Mouse (Mus musculus) thymus, adult 2 months (tissue): ENCODE results near the gene Serpina1d. TPM values are rescaled to one million over a fixed set of nuclear protein-coding genes. Genes with fewer than 3 reads are reported as not detected.
"Not testable (repeated sequence)": the region's sequence is repeated elsewhere in the genome, so short reads cannot be mapped to it uniquely, and the experiment has no call there.

Experiments used
- DNase-seq: peaks from one replicate; pipeline ENCODE4 v3.0.0; 2021
- H3K27ac ChIP-seq: fragments of 200-500 bp; 2 replicates; pipeline ENCODE4 v1.5.1; 2012; ENCODE audit warnings: low read length, control low read depth; ENCODE audit not compliant: control insufficient read depth, insufficient read depth
- H3K27me3 ChIP-seq: fragments of 200-500 bp; 2 replicates; pipeline ENCODE4 v1.6.1; 2012; ENCODE audit warnings: mild to moderate bottlenecking, low read length, moderate library complexity, mixed read lengths; ENCODE audit not compliant: control insufficient read depth, insufficient read depth
- H3K36me3 ChIP-seq: fragments of 200-500 bp; 2 replicates; pipeline ENCODE4 v1.6.1; 2012; ENCODE audit warnings: mild to moderate bottlenecking, low read length, moderate library complexity; ENCODE audit not compliant: control insufficient read depth, insufficient read depth
- H3K4me1 ChIP-seq: fragments of 200-500 bp; replicated peaks from 2 replicates; pipeline ENCODE4 v1.6.1; 2012; ENCODE audit warnings: low read length; ENCODE audit not compliant: control insufficient read depth, insufficient read depth
- H3K4me3 ChIP-seq: fragments of 200-500 bp; 2 replicates; pipeline ENCODE4 v1.5.1; 2012; ENCODE audit warnings: mild to moderate bottlenecking, low read length, control low read depth, moderate library complexity; ENCODE audit not compliant: control insufficient read depth, insufficient read depth
- WGBS: fragments of 180-500 bp; shearing (Covaris S2); methylation state at CpG from one replicate; pipeline ENCODE4 v1.1.7; 2018; 5-methylcytosine and 5-hydroxymethylcytosine counted together
- polyA plus RNA-seq: library from polyadenylated mRNA; depleted of rRNA; stranded (reverse); fragments of >200 nt; gene quantifications from 2 replicates; pipeline ENCODE4 v1.2.3, GENCODE M21; 2012; rRNA removed

Gene Serpina1d
- 0.13 and 10.8 TPM in 2 replicates for polyA plus RNA-seq

DNA sequence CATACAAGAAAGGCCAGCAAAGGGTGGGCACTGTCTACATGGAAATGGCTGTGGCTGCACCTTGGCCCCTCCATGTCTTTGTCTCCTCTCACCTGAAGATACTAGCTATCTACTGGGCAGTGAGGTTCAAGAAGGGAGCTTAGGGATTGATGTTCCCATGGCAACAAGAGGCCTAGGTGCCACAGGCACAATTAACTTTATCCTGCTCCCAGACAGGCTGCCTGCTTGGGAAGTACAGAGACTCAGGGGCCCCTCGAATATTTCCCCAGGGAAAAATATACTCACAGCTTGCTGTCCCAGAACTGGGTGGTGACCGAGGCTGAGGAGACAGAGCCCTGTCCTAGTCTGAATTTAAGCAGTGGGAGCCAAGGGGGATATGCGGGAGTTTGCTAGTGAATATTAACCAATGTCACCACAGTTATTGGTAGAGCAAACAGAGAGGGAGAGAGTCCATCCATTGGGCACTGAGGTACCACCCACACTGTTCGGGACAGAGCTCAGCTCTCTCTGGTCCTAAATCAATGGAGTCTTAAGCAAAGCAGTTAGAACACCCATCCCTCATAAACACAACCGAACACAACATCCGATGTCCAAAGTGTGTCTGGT lies at the start of gene Serpina1d:
TSS of gene Serpina1d (minus strand) at position 347 of the 606 bp plus-strand sequence.
- not testable (repeated sequence) for H3K4me1 ChIP-seq, H3K27me3 ChIP-seq, H3K36me3 ChIP-seq, DNase-seq, H3K27ac ChIP-seq, H3K4me3 ChIP-seq
- 91% methylated on average over 6 of the region's 6 CpGs for WGBS

DNA sequence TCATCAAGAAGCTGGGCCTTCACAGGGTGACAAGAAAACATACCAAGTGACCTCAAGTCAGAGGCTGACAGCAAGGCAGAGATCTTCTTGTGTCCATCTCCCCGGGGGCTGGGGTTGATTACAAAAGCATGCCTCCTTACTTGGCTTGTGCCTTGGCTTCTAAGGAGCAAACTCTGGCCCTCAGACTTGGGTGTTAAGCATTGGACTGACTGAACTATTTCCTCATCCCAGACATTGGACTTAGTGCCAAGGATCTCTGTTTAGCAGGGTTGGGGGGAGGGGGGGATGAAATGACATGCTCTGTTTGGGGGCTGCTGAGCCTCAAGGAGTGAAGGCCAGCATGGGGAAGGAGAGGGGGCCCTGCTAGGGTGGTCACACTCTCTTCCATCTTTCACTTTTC lies 2.8 kb downstream of the Serpina1d start:
- WGBS, result 93% methylated on average over 1 of the region's 1 CpGs
- H3K4me1 ChIP-seq, DNase-seq, H3K36me3 ChIP-seq, H3K27ac ChIP-seq, H3K27me3 ChIP-seq, H3K4me3 ChIP-seq: not testable (repeated sequence)

DNA sequence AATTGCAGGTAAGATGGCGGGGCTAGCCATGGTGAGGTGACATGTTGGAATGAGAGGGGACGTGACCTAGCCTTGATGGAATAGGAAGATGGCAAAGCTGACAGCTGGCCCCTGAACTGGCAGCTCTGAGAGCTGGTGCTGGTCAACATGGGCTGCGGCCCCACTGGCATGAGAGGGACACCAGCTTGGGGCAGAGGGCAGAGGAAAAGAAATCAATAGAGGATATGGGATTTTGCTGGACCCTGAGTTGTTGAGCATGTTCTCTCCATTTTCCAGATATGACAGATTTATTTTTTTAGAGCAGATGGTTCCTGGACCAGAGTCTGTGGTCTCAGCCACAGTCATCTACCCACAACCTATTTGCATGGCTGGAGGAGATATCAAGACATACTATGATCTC lies 10.3 kb downstream of the Serpina1d start:
- not testable (repeated sequence) for H3K27ac ChIP-seq, H3K27me3 ChIP-seq, H3K36me3 ChIP-seq, H3K4me1 ChIP-seq, H3K4me3 ChIP-seq, DNase-seq
- WGBS, result 79% methylated on average over 3 of the region's 3 CpGs

DNA sequence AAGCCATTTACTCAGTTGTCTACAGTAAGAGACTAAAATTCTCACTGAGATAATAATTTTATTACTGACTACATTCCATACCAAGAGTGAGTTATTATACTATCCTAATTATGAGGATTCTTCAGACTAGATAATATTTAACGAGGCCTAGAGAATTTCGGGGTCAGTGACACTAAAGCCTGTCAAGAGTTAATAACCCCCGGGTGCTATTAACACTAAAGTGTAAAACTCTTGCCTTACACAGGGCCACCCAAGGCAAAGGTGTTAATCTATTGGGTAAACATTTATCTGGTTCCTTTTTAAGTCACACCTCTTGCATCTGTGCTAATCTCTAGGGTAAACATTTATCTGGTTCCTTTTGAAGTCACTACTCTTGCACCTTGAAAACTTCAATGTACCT lies 13.1 kb downstream of the Serpina1d start:
- 91% methylated on average over 3 of the region's 3 CpGs for WGBS
- H3K27me3 ChIP-seq, H3K27ac ChIP-seq, H3K4me3 ChIP-seq, H3K4me1 ChIP-seq, DNase-seq, H3K36me3 ChIP-seq: not testable (repeated sequence)

DNA sequence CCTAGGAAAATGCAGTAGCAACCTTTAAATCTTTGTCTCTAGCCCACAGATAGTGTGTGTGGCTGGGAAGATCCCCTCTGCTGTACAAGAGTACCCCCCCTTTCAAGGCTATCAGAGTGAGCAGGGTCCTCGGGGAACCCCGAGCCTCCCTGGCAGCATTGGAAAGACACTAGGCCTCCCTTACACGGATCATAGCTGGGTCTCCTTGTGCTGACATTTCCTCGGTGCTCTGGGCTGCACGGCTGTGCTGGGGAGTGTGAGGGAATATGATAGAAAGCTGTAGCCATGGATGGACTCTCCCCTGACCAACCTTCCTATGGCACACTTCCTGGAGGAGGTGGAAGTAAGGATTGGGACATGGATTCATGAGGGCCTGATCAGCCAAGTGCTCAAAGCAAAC lies 27.4 kb downstream of the Serpina1d start:
- H3K27ac ChIP-seq, DNase-seq, H3K4me3 ChIP-seq, H3K27me3 ChIP-seq, H3K4me1 ChIP-seq, H3K36me3 ChIP-seq: not testable (repeated sequence)
- 86% methylated on average over 5 of the region's 5 CpGs for WGBS

DNA sequence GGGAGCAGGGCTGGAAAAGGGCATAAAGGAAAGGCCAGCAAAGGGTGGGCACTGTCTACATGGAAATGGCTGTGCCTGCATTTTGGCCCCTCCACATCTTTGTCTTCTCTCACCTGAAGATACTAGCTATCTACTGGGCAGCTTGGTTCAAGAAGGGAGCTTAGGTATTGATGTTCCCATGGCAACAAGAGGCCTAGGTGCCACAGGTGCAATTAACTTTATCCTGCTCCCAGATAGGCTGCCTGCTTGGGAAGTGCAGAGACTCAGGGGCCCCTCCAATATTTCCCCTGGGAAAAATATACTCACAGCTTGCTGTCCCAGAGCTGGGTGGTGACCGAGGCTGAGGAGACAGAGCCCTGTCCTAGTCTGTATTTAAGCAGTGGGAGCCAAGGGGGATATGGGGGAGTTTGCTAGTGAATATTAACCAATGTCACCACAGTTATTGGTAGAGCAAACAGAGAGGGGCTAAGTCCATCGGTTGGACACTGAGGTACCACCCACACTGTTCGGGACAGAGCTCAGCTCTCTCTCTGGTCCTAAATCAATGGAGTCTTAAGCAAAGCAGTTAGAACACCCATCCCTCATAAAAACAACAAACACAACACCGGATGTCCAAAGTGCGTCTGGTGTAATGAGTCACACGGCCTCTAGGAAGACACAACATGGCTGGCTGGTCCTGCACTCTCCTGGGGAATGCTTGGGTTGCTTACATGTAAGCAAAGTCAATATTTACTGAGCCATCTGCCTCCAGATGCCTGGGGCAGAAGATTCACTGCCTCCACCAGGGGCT lies 35.4 kb downstream of the Serpina1d start:
- H3K4me3 ChIP-seq, H3K27me3 ChIP-seq, DNase-seq, H3K36me3 ChIP-seq, H3K4me1 ChIP-seq, H3K27ac ChIP-seq: not testable (repeated sequence)
- 89% methylated on average over 6 of the region's 6 CpGs for WGBS

DNA sequence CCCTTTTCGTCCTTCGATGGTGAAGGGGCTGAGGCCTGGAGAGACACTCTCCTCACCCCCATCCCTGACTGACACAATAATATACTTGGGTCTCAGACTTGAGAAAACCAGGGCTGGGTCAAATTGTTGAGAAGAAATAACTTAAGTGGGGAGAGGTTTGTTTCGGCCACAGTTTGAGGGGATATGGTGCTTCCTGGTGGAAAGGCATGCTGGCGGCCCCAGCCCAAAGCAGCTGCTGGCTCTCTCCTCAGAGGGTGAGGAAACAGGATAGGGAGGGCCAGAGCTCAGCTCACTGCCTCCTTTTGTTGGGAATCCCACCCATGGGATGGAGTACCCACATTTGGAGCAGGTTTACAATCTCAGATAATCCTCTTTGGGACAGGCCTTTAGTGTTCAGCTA lies 37.8 kb downstream of the Serpina1d start:
- H3K36me3 ChIP-seq, H3K4me1 ChIP-seq, H3K27ac ChIP-seq, DNase-seq, H3K4me3 ChIP-seq, H3K27me3 ChIP-seq: not testable (repeated sequence)
- 95% methylated on average over 4 of the region's 4 CpGs for WGBS

DNA sequence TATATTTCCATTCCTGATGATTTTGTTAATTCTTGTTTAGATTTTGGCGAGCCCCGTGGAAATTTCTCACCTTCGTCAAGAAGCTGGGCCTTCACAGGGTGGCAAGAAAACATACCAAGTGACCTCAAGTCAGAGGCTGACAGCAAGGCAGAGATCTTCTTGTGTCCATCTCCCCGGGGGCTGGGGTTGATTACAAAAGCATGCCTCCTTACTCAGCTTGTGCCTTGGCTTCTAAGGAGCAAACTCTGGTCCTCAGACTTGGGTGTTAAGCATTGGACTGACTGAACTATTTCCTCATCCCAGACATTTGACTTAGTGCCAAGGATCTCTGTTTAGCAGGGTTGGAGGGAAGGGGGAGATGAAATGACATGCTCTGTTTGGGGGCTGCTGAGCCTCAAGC lies 38.3 kb downstream of the Serpina1d start:
- not testable (repeated sequence) for H3K36me3 ChIP-seq, H3K27me3 ChIP-seq, H3K4me1 ChIP-seq, H3K4me3 ChIP-seq, DNase-seq, H3K27ac ChIP-seq
- 91% methylated on average over 4 of the region's 4 CpGs for WGBS

Other genes starting within 250 kb of the Serpina1d start
- gene Ppp4r4, start 241.3 kb downstream of the Serpina1d start, polyA plus RNA-seq, result 0.12 and 0.15 TPM in 2 replicates
- gene Serpina10, start 142.1 kb downstream of the Serpina1d start, polyA plus RNA-seq, result 0.19 and 0.43 TPM in 2 replicates
- 0.24 TPM in 1 of 2 replicates, not detected in the other for gene Serpina6, start 116.4 kb downstream of the Serpina1d start, polyA plus RNA-seq
- not detected in 2 replicates for gene Serpina16, start 97.5 kb downstream of the Serpina1d start, polyA plus RNA-seq
- 0.08 TPM in 1 of 2 replicates, not detected in the other for gene Serpina1f, start 78.1 kb downstream of the Serpina1d start, polyA plus RNA-seq
- 1.6 and 15.5 TPM in 2 replicates for gene Serpina1b, start 56.8 kb upstream of the Serpina1d start, polyA plus RNA-seq
- gene Serpina1a, start 90.0 kb upstream of the Serpina1d start, polyA plus RNA-seq, result 1.1 and 10.4 TPM in 2 replicates
- gene Serpina1c, start 131.3 kb upstream of the Serpina1d start, polyA plus RNA-seq, result 0.13 and 15.1 TPM in 2 replicates
- gene Serpina1e, start 185.4 kb upstream of the Serpina1d start, polyA plus RNA-seq, result 0.09 and 2.0 TPM in 2 replicates
- 0.84 TPM in 2 replicates for gene Serpina11, start 216.4 kb upstream of the Serpina1d start, polyA plus RNA-seq
- gene Serpina9, start 240.2 kb upstream of the Serpina1d start, polyA plus RNA-seq, result 0.39 and 0.78 TPM in 2 replicates